Mouse (Mus musculus): Measurements from ENCODE around the gene Dgcr2. TPM values are rescaled to one million over a fixed set of nuclear protein-coding genes. Genes with fewer than 3 reads are reported as not detected.

The Dgcr2 gene
- polyA plus RNA-seq, 1 experiment = 40.6 TPM

DNA sequence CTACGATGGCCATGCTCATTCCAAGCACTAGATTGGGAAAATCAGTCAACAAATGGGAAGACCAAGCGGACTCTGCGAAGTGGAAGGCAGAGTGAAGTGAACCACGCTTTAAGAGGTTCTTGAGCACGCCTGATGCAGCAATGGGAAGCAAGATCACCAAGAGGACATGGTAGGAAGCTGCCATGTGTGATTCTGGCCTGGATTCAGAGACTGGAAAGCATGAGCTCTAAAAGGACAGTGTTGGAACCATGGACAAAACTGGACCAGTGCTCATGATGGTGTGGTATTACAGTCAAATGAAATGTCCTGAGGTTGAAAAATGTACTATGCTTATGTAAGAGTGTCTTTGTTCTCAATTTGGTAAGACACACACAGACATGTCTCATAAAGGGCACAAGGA, 47.0 kb downstream of the Dgcr2 start:
- Histone ChIP-seq H3K27me3 (ENCODE audit: control insufficient read depth, insufficient read depth, low read length, poor library complexity, severe bottlenecking) (no peaks in the 10 kb centered on the region), H3K9ac (ENCODE audit: low read depth, poor library complexity, severe bottlenecking) (no peak overlapping the region), H3K4me1 (ENCODE audit: control insufficient read depth, insufficient read depth, low read length) (no peaks in the 10 kb centered on the region), H3K27ac (ENCODE audit: insufficient read depth, low read length) (no peak overlapping the region), H3K4me3 (ENCODE audit: low read depth, low read length) (no peak overlapping the region), H3K36me3 (ENCODE audit: control insufficient read depth, insufficient read depth, low read length, poor library complexity, severe bottlenecking) (peaks cover 14% of the 10 kb centered on the region; the same call in 1 of the 2 replicates), H3K9me3 (replicated peaks; ENCODE audit: control insufficient read depth, insufficient read depth, low read length, poor library complexity, severe bottlenecking) (no peaks in the 10 kb centered on the region)
- TF ChIP-seq EP300 (IDR thresholded peaks at IDR 0.05; ENCODE audit: insufficient read depth, low read depth, low read length) (no peak), POLR2A (IDR thresholded peaks at IDR 0.05; ENCODE audit: insufficient read depth, low read length) (no peak), CTCF (IDR thresholded peaks at IDR 0.05; ENCODE audit: low read depth, low read length) (no peak)

GRCm38 (mm10) chr16:17849486-17849885, 48.9 kb downstream of the Dgcr2 start:
- Histone ChIP-seq H3K4me1 (ENCODE audit: control insufficient read depth, insufficient read depth, low read length) (no peaks in the 10 kb centered on the region), H3K4me3 (ENCODE audit: low read depth, low read length) (no peak overlapping the region), H3K9me3 (replicated peaks; ENCODE audit: control insufficient read depth, insufficient read depth, low read length, poor library complexity, severe bottlenecking) (no peaks in the 10 kb centered on the region), H3K27me3 (ENCODE audit: control insufficient read depth, insufficient read depth, low read length, poor library complexity, severe bottlenecking) (no peaks in the 10 kb centered on the region), H3K9ac (ENCODE audit: low read depth, poor library complexity, severe bottlenecking) (no peak overlapping the region), H3K27ac (ENCODE audit: insufficient read depth, low read length) (no peak overlapping the region), H3K36me3 (ENCODE audit: control insufficient read depth, insufficient read depth, low read length, poor library complexity, severe bottlenecking) (peaks cover 12% of the 10 kb centered on the region)
- TF ChIP-seq CTCF (IDR thresholded peaks at IDR 0.05; ENCODE audit: low read depth, low read length) = no peak
- no peak for TF ChIP-seq POLR2A (IDR thresholded peaks at IDR 0.05; ENCODE audit: insufficient read depth, low read length)
- no peak for TF ChIP-seq EP300 (IDR thresholded peaks at IDR 0.05; ENCODE audit: insufficient read depth, low read depth, low read length)

- Histone ChIP-seq H3K27ac (ENCODE audit: insufficient read depth, low read length) (no peak overlapping the region), H3K36me3 (ENCODE audit: control insufficient read depth, insufficient read depth, low read length, poor library complexity, severe bottlenecking) (peaks cover 15% of the 10 kb centered on the region), H3K4me1 (ENCODE audit: control insufficient read depth, insufficient read depth, low read length) (no peaks in the 10 kb centered on the region), H3K4me3 (ENCODE audit: low read depth, low read length) (no peak overlapping the region), H3K9ac (ENCODE audit: low read depth, poor library complexity, severe bottlenecking) (no peak overlapping the region), H3K9me3 (replicated peaks; ENCODE audit: control insufficient read depth, insufficient read depth, low read length, poor library complexity, severe bottlenecking) (no peaks in the 10 kb centered on the region), H3K27me3 (ENCODE audit: control insufficient read depth, insufficient read depth, low read length, poor library complexity, severe bottlenecking) (no peaks in the 10 kb centered on the region)
- TF ChIP-seq CTCF (IDR thresholded peaks at IDR 0.05; ENCODE audit: low read depth, low read length) (peak; percentile 53), EP300 (IDR thresholded peaks at IDR 0.05; ENCODE audit: insufficient read depth, low read depth, low read length) (no peak), POLR2A (IDR thresholded peaks at IDR 0.05; ENCODE audit: insufficient read depth, low read length) (no peak)
Observed at GRCm38 (mm10) chr16:17848928-17849327, 49.4 kb downstream of the Dgcr2 start.

GRCm38 (mm10) chr16:17848431-17848830, 49.9 kb downstream of the Dgcr2 start:
- Histone ChIP-seq H3K27me3 (ENCODE audit: control insufficient read depth, insufficient read depth, low read length, poor library complexity, severe bottlenecking) (no peaks in the 10 kb centered on the region), H3K9ac (ENCODE audit: low read depth, poor library complexity, severe bottlenecking) (no peak overlapping the region), H3K4me1 (ENCODE audit: control insufficient read depth, insufficient read depth, low read length) (no peaks in the 10 kb centered on the region), H3K4me3 (ENCODE audit: low read depth, low read length) (no peak overlapping the region), H3K36me3 (ENCODE audit: control insufficient read depth, insufficient read depth, low read length, poor library complexity, severe bottlenecking) (peaks cover 15% of the 10 kb centered on the region), H3K27ac (ENCODE audit: insufficient read depth, low read length) (no peak overlapping the region), H3K9me3 (replicated peaks; ENCODE audit: control insufficient read depth, insufficient read depth, low read length, poor library complexity, severe bottlenecking) (no peaks in the 10 kb centered on the region)
- TF ChIP-seq EP300 (IDR thresholded peaks at IDR 0.05; ENCODE audit: insufficient read depth, low read depth, low read length) (no peak), POLR2A (IDR thresholded peaks at IDR 0.05; ENCODE audit: insufficient read depth, low read length) (no peak), CTCF (IDR thresholded peaks at IDR 0.05; ENCODE audit: low read depth, low read length) (no peak)

- Histone ChIP-seq H3K9ac (ENCODE audit: low read depth, poor library complexity, severe bottlenecking) (no peak overlapping the region), H3K36me3 (ENCODE audit: control insufficient read depth, insufficient read depth, low read length, poor library complexity, severe bottlenecking) (peaks cover 10% of the 10 kb centered on the region), H3K27me3 (ENCODE audit: control insufficient read depth, insufficient read depth, low read length, poor library complexity, severe bottlenecking) (no peaks in the 10 kb centered on the region), H3K4me3 (ENCODE audit: low read depth, low read length) (no peak overlapping the region), H3K4me1 (ENCODE audit: control insufficient read depth, insufficient read depth, low read length) (no peaks in the 10 kb centered on the region), H3K9me3 (replicated peaks; ENCODE audit: control insufficient read depth, insufficient read depth, low read length, poor library complexity, severe bottlenecking) (no peaks in the 10 kb centered on the region), H3K27ac (ENCODE audit: insufficient read depth, low read length) (no peak overlapping the region)
- no peak for TF ChIP-seq EP300 (IDR thresholded peaks at IDR 0.05; ENCODE audit: insufficient read depth, low read depth, low read length)
- TF ChIP-seq CTCF (IDR thresholded peaks at IDR 0.05; ENCODE audit: low read depth, low read length) = no peak
Observed at GRCm38 (mm10) chr16:17843701-17844365, 54.5 kb downstream of the Dgcr2 start.

GRCm38 (mm10) chr16:17842437-17842836, 55.9 kb downstream of the Dgcr2 start:
- no peak for TF ChIP-seq CTCF (IDR thresholded peaks at IDR 0.05; ENCODE audit: low read depth, low read length)
- TF ChIP-seq EP300 (IDR thresholded peaks at IDR 0.05; ENCODE audit: insufficient read depth, low read depth, low read length) = no peak
- no peak for TF ChIP-seq POLR2A (IDR thresholded peaks at IDR 0.05; ENCODE audit: insufficient read depth, low read length)

More at GRCm38 (mm10) chr16:17842437-17842836, 55.9 kb downstream of the Dgcr2 start:
- H3K4me3 ChIP-seq (ENCODE audit: low read depth, low read length) = no peak overlapping the region
- H3K27ac ChIP-seq (ENCODE audit: insufficient read depth, low read length) = no peak overlapping the region
- no peaks in the 10 kb centered on the region for H3K4me1 ChIP-seq (ENCODE audit: control insufficient read depth, insufficient read depth, low read length)
- no peaks in the 10 kb centered on the region for H3K9me3 ChIP-seq (replicated peaks; ENCODE audit: control insufficient read depth, insufficient read depth, low read length, poor library complexity, severe bottlenecking)
- no peak overlapping the region for H3K9ac ChIP-seq (ENCODE audit: low read depth, poor library complexity, severe bottlenecking)
- H3K36me3 ChIP-seq (ENCODE audit: control insufficient read depth, insufficient read depth, low read length, poor library complexity, severe bottlenecking) = peaks cover 6% of the 10 kb centered on the region
- no peaks in the 10 kb centered on the region for H3K27me3 ChIP-seq (ENCODE audit: control insufficient read depth, insufficient read depth, low read length, poor library complexity, severe bottlenecking)
